Mouse (Mus musculus) T-helper 1 cell (primary cell): ENCODE data around the gene Zfp773.
"Not testable (repeated sequence)": the region's sequence is repeated elsewhere in the genome, so short reads cannot be mapped to it uniquely, and the experiment has no call there.

Experiments used
- in situ Hi-C: fragments of 300-600 bp; cut with MboI, MseI; formaldehyde crosslinking; loops from one replicate; pipeline ENCODE4 v1.15.1; 2025; ENCODE audit warnings: high pct_unique_total_duplicates

The Zfp773 gene

DNA sequence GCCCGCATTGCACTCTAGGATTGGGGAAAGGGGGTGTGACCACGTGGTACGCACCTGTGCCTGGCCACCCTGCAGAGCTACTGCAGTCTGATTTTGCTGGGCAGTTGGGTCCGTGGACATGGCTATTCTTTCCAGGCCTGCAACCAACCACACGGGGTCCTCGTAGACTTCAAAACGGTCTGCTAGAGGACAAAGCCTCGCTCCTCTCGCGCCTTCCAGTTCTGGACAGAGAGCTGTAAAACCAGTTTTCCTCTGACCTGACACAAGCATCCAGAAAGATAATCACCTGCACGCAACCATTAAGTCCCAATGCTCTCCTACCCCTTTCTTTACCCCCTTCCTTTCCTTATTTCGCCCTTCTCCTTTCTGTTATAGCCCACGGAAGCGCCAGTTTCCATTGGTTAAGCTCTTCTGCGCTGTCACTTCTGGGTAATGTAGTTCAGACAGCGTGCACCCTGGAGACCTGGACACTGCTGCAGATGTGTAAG is at the start of gene Zfp773:
Zfp773 (minus strand) TSS at position 377 of the 488 bp plus-strand sequence.
- in situ Hi-C loops: no loop called here

- in situ Hi-C loops: loop anchor here (25.0 kb wide), 1 partner anchor 249 kb away; no protein-coding TSS in a partner anchor
These were observed 49.3 kb upstream of the Zfp773 start for GRCm38 (mm10) chr7:7185897-7186296.

- in situ Hi-C loops: no loop called here
These were observed 34.9 kb upstream of the Zfp773 start, which contains the start of gene Zfp418 for GRCm38 (mm10) chr7:7171227-7172147. Zfp418 (plus strand) TSS chr7:7171330.

DNA sequence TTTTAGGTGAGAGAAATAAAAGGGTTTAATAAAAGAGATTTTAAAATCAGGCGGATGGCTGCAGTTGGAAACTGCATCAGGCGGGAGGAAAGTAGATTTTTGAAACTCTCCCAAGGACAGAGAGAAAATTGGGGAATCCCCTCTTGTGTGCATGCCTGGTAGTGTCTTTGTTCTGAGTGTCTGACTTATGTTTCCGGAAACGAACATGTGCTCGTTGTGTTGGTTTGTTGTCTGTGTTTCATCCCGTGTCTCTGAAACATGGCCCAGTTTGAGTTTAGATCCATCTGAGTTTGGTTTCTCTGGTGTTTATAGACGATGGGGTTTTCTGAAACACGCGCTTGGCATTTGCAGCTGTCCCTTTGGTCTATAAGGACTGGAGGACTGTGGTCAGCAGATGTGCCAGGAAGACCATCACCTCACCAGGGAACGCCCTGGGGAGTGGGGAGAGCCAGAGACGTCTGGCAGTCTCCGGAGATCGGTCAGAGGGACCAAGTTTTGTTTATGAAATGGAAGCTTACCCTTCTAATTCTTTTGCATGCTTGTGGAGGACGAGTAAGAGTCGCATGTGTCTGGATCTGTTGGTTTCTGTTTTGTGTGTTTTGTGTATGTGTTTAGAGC is 9.5 kb upstream of the Zfp773 start:
- in situ Hi-C loops: no loop called here

DNA sequence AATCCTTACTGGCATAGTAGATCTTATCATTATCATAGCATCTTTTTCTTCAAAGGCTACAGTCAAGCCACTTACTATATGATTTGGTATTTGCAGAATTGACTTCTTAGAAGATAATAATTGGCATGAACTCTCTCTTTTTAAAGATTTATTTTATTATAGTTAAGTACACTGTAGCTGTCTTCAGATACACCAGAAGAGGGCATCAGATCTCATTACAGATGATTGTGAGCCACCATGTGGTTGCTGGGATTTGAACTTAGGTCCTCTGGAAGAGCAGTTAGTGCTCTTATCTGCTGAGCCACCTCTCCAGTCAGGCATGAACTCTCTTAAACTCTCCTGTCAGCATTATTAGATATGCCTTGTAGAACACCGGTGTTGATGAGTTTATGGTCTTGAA is 7.7 kb upstream of the Zfp773 start:
- in situ Hi-C loops: no loop called here

DNA sequence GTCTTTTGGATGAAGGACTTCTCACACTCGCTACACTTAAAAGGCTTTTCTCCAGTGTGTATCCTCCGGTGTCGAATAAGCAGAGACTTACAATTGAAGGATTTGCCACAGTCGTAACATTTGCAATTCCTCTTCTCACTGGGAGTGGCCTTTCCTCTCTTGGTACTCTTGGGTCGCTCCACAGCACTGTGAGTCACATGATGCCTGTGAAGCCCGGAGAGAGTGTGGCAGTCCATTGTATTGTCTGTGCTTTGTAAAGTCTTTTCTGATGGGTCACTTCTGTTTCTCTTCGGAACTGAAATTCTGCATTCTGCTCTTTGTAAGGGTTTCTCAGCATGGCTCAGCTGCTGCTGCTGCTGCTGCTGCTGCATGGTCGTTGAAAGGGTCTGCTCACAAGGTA is 3.8 kb downstream of the Zfp773 start:
- in situ Hi-C loops: no loop called here

DNA sequence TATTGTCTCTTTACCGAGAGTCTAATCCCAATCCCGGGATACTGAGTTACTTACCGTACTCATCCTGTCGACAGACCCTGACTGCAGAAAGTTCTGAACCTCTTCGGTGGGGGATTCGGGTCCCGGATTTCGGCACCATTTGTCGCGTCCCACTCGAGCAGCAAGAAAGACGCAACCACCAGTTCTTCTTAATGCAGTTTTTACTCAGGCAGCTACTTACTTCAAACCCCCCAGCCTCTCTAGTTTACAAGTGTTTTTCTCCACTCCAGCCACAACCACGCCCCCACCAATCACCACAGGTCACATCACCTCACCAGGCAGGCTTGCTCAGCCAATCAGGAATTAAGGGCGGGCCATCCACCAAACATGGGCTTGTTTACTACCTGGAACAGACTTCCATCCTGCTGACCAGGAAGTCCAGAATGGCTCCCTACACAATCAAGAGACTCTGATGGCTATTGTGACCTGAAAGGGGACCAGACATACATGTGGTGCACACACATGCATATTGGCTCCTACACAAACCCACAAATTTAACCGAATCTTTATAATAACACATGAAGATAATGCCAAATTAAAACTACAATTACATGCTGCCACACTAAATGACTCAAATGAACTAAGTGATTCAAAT is 5.9 kb downstream of the Zfp773 start:
- in situ Hi-C loops: not testable (repeated sequence)

GRCm38 (mm10) chr7:7121602-7121980 is 15.0 kb downstream of the Zfp773 start:
- in situ Hi-C loops: no loop called here

- in situ Hi-C loops: no loop called here
These were observed 15.5 kb downstream of the Zfp773 start, which contains the start of gene Zfp954 for GRCm38 (mm10) chr7:7120921-7121601. Zfp954 (minus strand) TSS chr7:7121488.

GRCm38 (mm10) chr7:7118441-7118840 is 18.1 kb downstream of the Zfp773 start:
- in situ Hi-C loops: loop anchor here (10.0 kb wide), 1 partner anchor 176 kb away; no protein-coding TSS in a partner anchor

DNA sequence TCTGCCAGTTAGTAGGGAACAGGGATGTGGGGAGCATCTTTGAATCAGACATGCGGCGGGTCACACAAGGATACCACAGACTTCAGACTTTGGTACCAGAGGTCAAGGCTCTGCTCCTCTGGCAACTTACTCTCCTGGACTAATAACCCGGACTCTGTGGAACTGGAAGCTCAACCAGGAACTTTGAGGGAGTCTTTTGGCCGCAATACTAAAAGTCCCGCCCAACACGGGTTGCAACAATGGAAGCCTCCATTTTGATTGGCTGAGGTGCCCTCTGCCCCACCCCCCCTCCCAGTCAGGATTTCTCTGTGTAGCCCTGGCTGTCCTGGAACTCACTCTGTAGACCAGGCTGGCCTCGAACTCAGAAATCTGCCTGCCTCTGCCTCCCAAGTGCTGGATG is 28.1 kb downstream of the Zfp773 start:
- in situ Hi-C loops: no loop called here
